Mouse (Mus musculus): ENCODE measurements at regions not wholly inside any gene's neighbourhood (a gene's known extent, or its start where the extent isn't known, plus 50 kb on each side); places are given as distances from the start of the nearest gene placed in this dataset.

GRCm38 (mm10) chr2:75756704-75757638 lies 52.5 kb upstream of the Nfe2l2 start:
- Histone ChIP-seq H3K27ac (ENCODE audit: low read depth) (peak overlapping the region; percentile 23; the same call in 1 of the 2 replicates), H3K36me3 (replicated peaks; ENCODE audit: control insufficient read depth, insufficient read depth, low read length) (no peaks in the 10 kb centered on the region), H3K9ac (replicated peaks; ENCODE audit: low read depth, low read length) (no peak overlapping the region), H3K27me3 (ENCODE audit: control insufficient read depth, insufficient read depth, low read length) (no peaks in the 10 kb centered on the region), H3K4me1 (ENCODE audit: control insufficient read depth, insufficient read depth) (0 out of 2 replicates have a peak, but pooled peaks cover 6% of the 10 kb centered on the region), H3K4me3 (ENCODE audit: low read depth, low read length) (no peak overlapping the region), H3K9me3 (replicated peaks; ENCODE audit: control insufficient read depth, low read length) (no peaks in the 10 kb centered on the region), H3K4me2 (ENCODE audit: low read depth, low read length) (peak overlapping the region; percentile 20; the same call in 1 of the 2 replicates)
- TF ChIP-seq CTCF (IDR thresholded peaks at IDR 0.05; ENCODE audit: low read depth) (no peak), EP300 (IDR thresholded peaks at IDR 0.05; ENCODE audit: low read depth) (no peak)
- DNase-seq (ENCODE audit: low spot score), result peak; percentile 52
- ATAC-seq (ENCODE audit: insufficient read depth, low read depth), result peak; percentile 57; the same call in 1 of the 2 replicates
- 57% methylated on average over 16 of the region's 16 CpGs for WGBS

- no peaks in the 10 kb centered on the region for H3K9me3 ChIP-seq (replicated peaks; ENCODE audit: control insufficient read depth, low read length)
- H3K4me3 ChIP-seq (ENCODE audit: low read depth, low read length), result no peak overlapping the region
- no peak for DNase-seq (ENCODE audit: low spot score)
- TF ChIP-seq CTCF (IDR thresholded peaks at IDR 0.05; ENCODE audit: low read depth) (no peak), EP300 (IDR thresholded peaks at IDR 0.05; ENCODE audit: low read depth) (no peak)
- no peak overlapping the region for H3K27ac ChIP-seq (ENCODE audit: low read depth)
- H3K4me2 ChIP-seq (ENCODE audit: low read depth, low read length), result no peak overlapping the region
- ATAC-seq (ENCODE audit: insufficient read depth, low read depth), result no peak
- H3K27me3 ChIP-seq (ENCODE audit: control insufficient read depth, insufficient read depth, low read length), result no peaks in the 10 kb centered on the region
- H3K9ac ChIP-seq (replicated peaks; ENCODE audit: low read depth, low read length), result no peak overlapping the region
- no peaks in the 10 kb centered on the region for H3K36me3 ChIP-seq (replicated peaks; ENCODE audit: control insufficient read depth, insufficient read depth, low read length)
- 88% methylated on average over 7 of the region's 7 CpGs for WGBS
- H3K4me1 ChIP-seq (ENCODE audit: control insufficient read depth, insufficient read depth), result 0 out of 2 replicates have a peak, but pooled peaks cover 6% of the 10 kb centered on the region
Measured at GRCm38 (mm10) chr2:75754606-75755005, 50.2 kb upstream of the Nfe2l2 start.
